Mouse (Mus musculus): ENCODE data around the gene Aif1l. TPM values are rescaled to one million over a fixed set of nuclear protein-coding genes. Genes with fewer than 3 reads are reported as not detected.

Aif1l gene
- polyA plus RNA-seq, 1 experiment from 2014 or later = 65.8 TPM

- no peaks in the 10 kb centered on the region for H3K27me3 ChIP-seq (replicated peaks)
- peaks cover 15% of the 10 kb centered on the region for H3K4me1 ChIP-seq
- ATAC-seq (ENCODE audit: extremely low read depth, insufficient number of reproducible peaks, low FRiP score, low TSS enrichment) = no peak
- no peaks in the 10 kb centered on the region for H3K9me3 ChIP-seq
- peaks cover 21% of the 10 kb centered on the region for H3K36me3 ChIP-seq
- H3K4me3 ChIP-seq = no peak overlapping the region
- no peak overlapping the region for H3K4me2 ChIP-seq
- H3K9ac ChIP-seq = no peak overlapping the region
- H3K27ac ChIP-seq (replicated peaks) = no peak overlapping the region
These were observed 15.2 kb downstream of the Aif1l start for GRCm38 (mm10) chr2:31965110-31965509.

- H3K27ac ChIP-seq (replicated peaks) = no peak overlapping the region
- no peak overlapping the region for H3K4me2 ChIP-seq
- no peaks in the 10 kb centered on the region for H3K27me3 ChIP-seq (replicated peaks)
- H3K9ac ChIP-seq = no peak overlapping the region
- peaks cover 15% of the 10 kb centered on the region for H3K4me1 ChIP-seq
- ATAC-seq (ENCODE audit: extremely low read depth, insufficient number of reproducible peaks, low FRiP score, low TSS enrichment) = no peak
- H3K36me3 ChIP-seq = peaks cover 37% of the 10 kb centered on the region
- H3K9me3 ChIP-seq = no peaks in the 10 kb centered on the region
- WGBS = 67% methylated on average over 8 of the region's 8 CpGs
- H3K4me3 ChIP-seq = no peak overlapping the region
These were observed 16.9 kb downstream of the Aif1l start for GRCm38 (mm10) chr2:31966801-31967200.

- H3K27me3 ChIP-seq (replicated peaks) = no peaks in the 10 kb centered on the region
- H3K9ac ChIP-seq = no peak overlapping the region
- no peak overlapping the region for H3K4me3 ChIP-seq
- H3K27ac ChIP-seq (replicated peaks) = no peak overlapping the region
- H3K4me1 ChIP-seq = peaks cover 18% of the 10 kb centered on the region
- WGBS = 82% methylated on average over 4 of the region's 4 CpGs
- peaks cover 43% of the 10 kb centered on the region for H3K36me3 ChIP-seq
- H3K4me2 ChIP-seq = no peak overlapping the region
- ATAC-seq (ENCODE audit: extremely low read depth, insufficient number of reproducible peaks, low FRiP score, low TSS enrichment) = no peak
- no peaks in the 10 kb centered on the region for H3K9me3 ChIP-seq
These were observed 22.6 kb downstream of the Aif1l start for GRCm38 (mm10) chr2:31972589-31972988.

- H3K4me3 ChIP-seq = peak within 1 kb of the TSS; percentile 95
- H3K9ac ChIP-seq = peak within 1 kb of the TSS; percentile 97
- peak; percentile 97 for ATAC-seq (ENCODE audit: extremely low read depth, insufficient number of reproducible peaks, low FRiP score, low TSS enrichment)
- peak within 1 kb of the TSS; percentile 86 for H3K4me2 ChIP-seq
- H3K27me3 ChIP-seq (replicated peaks) = no peaks in the 10 kb centered on the region
- H3K36me3 ChIP-seq = peaks cover 55% of the 10 kb centered on the region
- peak within 1 kb of the TSS; percentile 70 for H3K27ac ChIP-seq (replicated peaks)
- no peaks in the 10 kb centered on the region for H3K9me3 ChIP-seq
- under 1% methylated on average over 60 of the region's 60 CpGs for WGBS
- H3K4me1 ChIP-seq = peaks cover 18% of the 10 kb centered on the region
These were observed 24.3 kb downstream of the Aif1l start, which contains the start of gene Nup214 for GRCm38 (mm10) chr2:31974141-31974808. Gene Nup214, plus strand, starts transcription at chr2:31974436.

GRCm38 (mm10) chr2:31974809-31975371 lies 25.0 kb downstream of the Aif1l start:
- Histone ChIP-seq H3K4me2 (peak overlapping the region; percentile 86), H3K9ac (peak overlapping the region; percentile 97), H3K27ac (replicated peaks) (peak overlapping the region; percentile 66; the same call in 1 of the 2 replicates), H3K4me1 (peaks cover 18% of the 10 kb centered on the region), H3K27me3 (replicated peaks) (no peaks in the 10 kb centered on the region), H3K36me3 (peaks cover 56% of the 10 kb centered on the region), H3K4me3 (peak overlapping the region; percentile 95), H3K9me3 (no peaks in the 10 kb centered on the region)
- no peak for ATAC-seq (ENCODE audit: extremely low read depth, insufficient number of reproducible peaks, low FRiP score, low TSS enrichment)
- WGBS = 9% methylated on average over 13 of the region's 13 CpGs

GRCm38 (mm10) chr2:31987774-31988173 lies 37.8 kb downstream of the Aif1l start:
- no peaks in the 10 kb centered on the region for H3K4me1 ChIP-seq
- H3K9me3 ChIP-seq = no peaks in the 10 kb centered on the region
- no peak overlapping the region for H3K9ac ChIP-seq
- H3K27me3 ChIP-seq (replicated peaks) = no peaks in the 10 kb centered on the region
- no peak for ATAC-seq (ENCODE audit: extremely low read depth, insufficient number of reproducible peaks, low FRiP score, low TSS enrichment)
- H3K4me2 ChIP-seq = no peak overlapping the region
- no peak overlapping the region for H3K4me3 ChIP-seq
- H3K36me3 ChIP-seq = peaks cover 100% of the 10 kb centered on the region
- WGBS = 93% methylated on average over 1 of the region's 1 CpGs
- no peak overlapping the region for H3K27ac ChIP-seq (replicated peaks)

- 78% methylated on average over 4 of the region's 4 CpGs for WGBS
- H3K4me1 ChIP-seq = no peaks in the 10 kb centered on the region
- H3K27me3 ChIP-seq (replicated peaks) = no peaks in the 10 kb centered on the region
- H3K27ac ChIP-seq (replicated peaks) = no peak overlapping the region
- H3K36me3 ChIP-seq = peaks cover 99% of the 10 kb centered on the region
- no peak overlapping the region for H3K4me3 ChIP-seq
- ATAC-seq (ENCODE audit: extremely low read depth, insufficient number of reproducible peaks, low FRiP score, low TSS enrichment) = no peak
- no peaks in the 10 kb centered on the region for H3K9me3 ChIP-seq
- no peak overlapping the region for H3K9ac ChIP-seq
- no peak overlapping the region for H3K4me2 ChIP-seq
These were observed 41.0 kb downstream of the Aif1l start for GRCm38 (mm10) chr2:31990961-31991360.

- peaks cover 99% of the 10 kb centered on the region for H3K36me3 ChIP-seq
- WGBS = 84% methylated on average over 9 of the region's 9 CpGs
- no peaks in the 10 kb centered on the region for H3K9me3 ChIP-seq
- H3K4me2 ChIP-seq = no peak overlapping the region
- no peaks in the 10 kb centered on the region for H3K27me3 ChIP-seq (replicated peaks)
- H3K4me3 ChIP-seq = no peak overlapping the region
- ATAC-seq (ENCODE audit: extremely low read depth, insufficient number of reproducible peaks, low FRiP score, low TSS enrichment) = no peak
- H3K9ac ChIP-seq = no peak overlapping the region
- no peaks in the 10 kb centered on the region for H3K4me1 ChIP-seq
- no peak overlapping the region for H3K27ac ChIP-seq (replicated peaks)
These were observed 45.0 kb downstream of the Aif1l start for GRCm38 (mm10) chr2:31994896-31995295.

- Histone ChIP-seq H3K9me3 (no peaks in the 10 kb centered on the region), H3K27ac (replicated peaks) (no peak overlapping the region), H3K4me2 (no peak overlapping the region), H3K4me1 (no peaks in the 10 kb centered on the region), H3K36me3 (peaks cover 98% of the 10 kb centered on the region), H3K9ac (no peak overlapping the region), H3K4me3 (no peak overlapping the region), H3K27me3 (replicated peaks) (no peaks in the 10 kb centered on the region)
- WGBS = 94% methylated on average over 13 of the region's 13 CpGs
- ATAC-seq (ENCODE audit: extremely low read depth, insufficient number of reproducible peaks, low FRiP score, low TSS enrichment) = no peak
These were observed 46.1 kb downstream of the Aif1l start for GRCm38 (mm10) chr2:31996060-31996459.

GRCm38 (mm10) chr2:31997539-31997938 lies 47.6 kb downstream of the Aif1l start:
- H3K9ac ChIP-seq = no peak overlapping the region
- no peaks in the 10 kb centered on the region for H3K27me3 ChIP-seq (replicated peaks)
- no peak overlapping the region for H3K4me2 ChIP-seq
- H3K4me1 ChIP-seq = no peaks in the 10 kb centered on the region
- H3K36me3 ChIP-seq = peaks cover 92% of the 10 kb centered on the region
- 91% methylated on average over 5 of the region's 5 CpGs for WGBS
- H3K9me3 ChIP-seq = no peaks in the 10 kb centered on the region
- H3K4me3 ChIP-seq = no peak overlapping the region
- no peak overlapping the region for H3K27ac ChIP-seq (replicated peaks)
- ATAC-seq (ENCODE audit: extremely low read depth, insufficient number of reproducible peaks, low FRiP score, low TSS enrichment) = no peak

GRCm38 (mm10) chr2:31998443-31998842 lies 48.5 kb downstream of the Aif1l start:
- H3K4me2 ChIP-seq = no peak overlapping the region
- no peaks in the 10 kb centered on the region for H3K27me3 ChIP-seq (replicated peaks)
- H3K9me3 ChIP-seq = no peaks in the 10 kb centered on the region
- no peak overlapping the region for H3K27ac ChIP-seq (replicated peaks)
- no peak for ATAC-seq (ENCODE audit: extremely low read depth, insufficient number of reproducible peaks, low FRiP score, low TSS enrichment)
- no peak overlapping the region for H3K4me3 ChIP-seq
- WGBS = 67% methylated on average over 2 of the region's 2 CpGs
- H3K36me3 ChIP-seq = peaks cover 92% of the 10 kb centered on the region
- H3K4me1 ChIP-seq = no peaks in the 10 kb centered on the region
- H3K9ac ChIP-seq = no peak overlapping the region

GRCm38 (mm10) chr2:32008311-32008710 lies 58.4 kb downstream of the Aif1l start:
- no peak for ATAC-seq (ENCODE audit: extremely low read depth, insufficient number of reproducible peaks, low FRiP score, low TSS enrichment)
- Histone ChIP-seq H3K4me3 (no peak overlapping the region), H3K27ac (replicated peaks) (no peak overlapping the region), H3K9ac (no peak overlapping the region), H3K9me3 (no peaks in the 10 kb centered on the region), H3K4me1 (no peaks in the 10 kb centered on the region), H3K27me3 (replicated peaks) (no peaks in the 10 kb centered on the region), H3K4me2 (no peak overlapping the region), H3K36me3 (peaks cover 94% of the 10 kb centered on the region)
- WGBS = 82% methylated on average over 2 of the region's 2 CpGs

All from heart, embryonic 13.5 days (tissue).